In genomic region chr5:115476107-115476727, GRCm38 (mm10) we compare ENCODE assay signal across 10 mouse cellular contexts. TPM values are rescaled to one million over a fixed set of nuclear protein-coding genes. Genes with fewer than 3 reads are reported as not detected.
A peak's percentile ranks its signal among the peaks of the same experiment; 100 is the strongest.
DNase-seq lines count a peak whose midpoint lies in the region; ATAC-seq lines count a peak whose summit lies in the region.
"Had no signal": no experiment of that assay in that cellular context is flagged by ENCODE, and none has a peak within 500 bp of the region (broad histone marks: within the 10 kb centered on the region; RNA-seq: fewer than 3 reads in every experiment).

No protein-coding gene starts in this region.

- peaks cover 5% of the 10 kb centered on the region; the same call in 1 of the 2 replicates for H3K36me3 ChIP-seq in kidney, embryonic 14.5 days (ENCODE audit: control insufficient read depth, insufficient read depth, low read length)
- peaks cover 12% of the 10 kb centered on the region; the same call in 1 of the 2 replicates for H3K36me3 ChIP-seq in embryonic facial prominence, embryonic 10.5 days (replicated peaks)
- no peaks in the 10 kb centered on the region; the same call in 1 of the 2 replicates for H3K36me3 ChIP-seq in hindbrain, embryonic 14.5 days (replicated peaks; ENCODE audit: control insufficient read depth, insufficient read depth)
- peaks cover 4% of the 10 kb centered on the region; the same call in 1 of the 2 replicates for H3K36me3 ChIP-seq in midbrain, embryonic 14.5 days (ENCODE audit: control insufficient read depth, insufficient read depth, low read length)

- no peak overlapping the region; the same call in 1 of the 2 replicates for H3K9ac ChIP-seq in kidney, embryonic 14.5 days (ENCODE audit: low read depth, low read length)
- peak overlapping the region; percentile 58; the same call in 1 of the 2 replicates for H3K9ac ChIP-seq in hindbrain, embryonic 14.5 days
- H3K9ac ChIP-seq in midbrain, embryonic 14.5 days (replicated peaks; ENCODE audit: low read length) = no peak overlapping the region; the same call in 1 of the 2 replicates

- H3K27me3 ChIP-seq in kidney, embryonic 14.5 days (ENCODE audit: control insufficient read depth, insufficient read depth, low read length) = no peaks in the 10 kb centered on the region
- H3K27me3 ChIP-seq in embryonic facial prominence, embryonic 10.5 days (replicated peaks; ENCODE audit: low read depth, poor library complexity, severe bottlenecking) = peaks cover 30% of the 10 kb centered on the region
- no peaks in the 10 kb centered on the region; the same call in 1 of the 2 replicates for H3K27me3 ChIP-seq in hindbrain, embryonic 14.5 days (ENCODE audit: control insufficient read depth, insufficient read depth, low read length)
- H3K27me3 ChIP-seq in midbrain, embryonic 14.5 days (ENCODE audit: control insufficient read depth, insufficient read depth, low read length) = 0 out of 2 replicates have a peak, but pooled peaks cover 5% of the 10 kb centered on the region
- H3K27me3 ChIP-seq: Patski had no signal

- peak overlapping the region; percentile 29 for H3K4me3 ChIP-seq in kidney, embryonic 14.5 days (ENCODE audit: low read length)
- H3K4me3 ChIP-seq in embryonic facial prominence, embryonic 10.5 days = peak overlapping the region; percentile 52
- peak overlapping the region; percentile 38 for H3K4me3 ChIP-seq in hindbrain, embryonic 14.5 days (replicated peaks; ENCODE audit: low read length)
- H3K4me3 ChIP-seq in midbrain, embryonic 14.5 days (replicated peaks; ENCODE audit: low read depth, low read length) = peak overlapping the region; percentile 35
- H3K4me3 ChIP-seq: myocyte had no signal

- H3K9me3 ChIP-seq in kidney, embryonic 14.5 days (ENCODE audit: control insufficient read depth, low read length) = no peaks in the 10 kb centered on the region
- H3K9me3 ChIP-seq in embryonic facial prominence, embryonic 10.5 days = no peaks in the 10 kb centered on the region
- H3K9me3 ChIP-seq in hindbrain, embryonic 14.5 days (ENCODE audit: control insufficient read depth, low read length) = no peaks in the 10 kb centered on the region
- no peaks in the 10 kb centered on the region for H3K9me3 ChIP-seq in midbrain, embryonic 14.5 days (ENCODE audit: control insufficient read depth, low read length)

- H3K27ac ChIP-seq in kidney, embryonic 14.5 days (ENCODE audit: low read depth, low read length) = peak overlapping the region; percentile 42; the same call in 1 of the 2 replicates
- peak overlapping the region; percentile 80 for H3K27ac ChIP-seq in embryonic facial prominence, embryonic 10.5 days (replicated peaks)
- no peak overlapping the region for H3K27ac ChIP-seq in hindbrain, embryonic 14.5 days
- no peak overlapping the region for H3K27ac ChIP-seq in midbrain, embryonic 14.5 days (replicated peaks; ENCODE audit: low read depth, low read length)

- ATAC-seq in kidney, embryonic 14.5 days (ENCODE audit: low FRiP score, low TSS enrichment) = no peak; the same call in 1 of the 2 replicates
- peak; percentile 59; the same call in 1 of the 2 replicates for ATAC-seq in hindbrain, embryonic 14.5 days (ENCODE audit: low FRiP score)
- no peak for ATAC-seq in midbrain, embryonic 14.5 days (ENCODE audit: low FRiP score, low TSS enrichment)
- ATAC-seq: Patski had no signal

- no peak for DNase-seq in kidney, adult 11 months
- no peak for DNase-seq in embryonic facial prominence, embryonic 10.5 days (ENCODE audit: low spot score)
- no peak for DNase-seq in hindbrain, embryonic 14.5 days (ENCODE audit: low spot score)
- no peak for DNase-seq in midbrain, embryonic 14.5 days
- DNase-seq in frontal cortex, postnatal 25 days (ENCODE audit: low spot score in 2 of 2) = no peak
- no peak for DNase-seq in right cerebral cortex, postnatal 14 days
- no peak for DNase-seq in adrenal gland, postnatal 4 days (ENCODE audit: low spot score in 2 of 2)

- H3K4me1 ChIP-seq in kidney, embryonic 14.5 days (ENCODE audit: control insufficient read depth, insufficient read depth, low read length) = 0 out of 2 replicates have a peak, but pooled peaks cover 4% of the 10 kb centered on the region
- peaks cover 22% of the 10 kb centered on the region for H3K4me1 ChIP-seq in embryonic facial prominence, embryonic 10.5 days
- peaks cover 10% of the 10 kb centered on the region; the same call in 1 of the 2 replicates for H3K4me1 ChIP-seq in hindbrain, embryonic 14.5 days (replicated peaks; ENCODE audit: control insufficient read depth, insufficient read depth, low read length)
- peaks cover 5% of the 10 kb centered on the region; the same call in 1 of the 2 replicates for H3K4me1 ChIP-seq in midbrain, embryonic 14.5 days (ENCODE audit: control insufficient read depth, insufficient read depth, low read length)

- WGBS in kidney, embryonic 14.5 days = 32% methylated on average over 12 of the region's 12 CpGs
- 33% methylated on average over 12 of the region's 12 CpGs for WGBS in embryonic facial prominence, embryonic 10.5 days
- 37% methylated on average over 12 of the region's 12 CpGs for WGBS in hindbrain, embryonic 14.5 days
- WGBS in midbrain, embryonic 14.5 days = 34% methylated on average over 12 of the region's 12 CpGs

- H3K4me2 ChIP-seq in kidney, embryonic 14.5 days (replicated peaks; ENCODE audit: low read depth, low read length) = peak overlapping the region; percentile 45
- H3K4me2 ChIP-seq in hindbrain, embryonic 14.5 days (replicated peaks) = peak overlapping the region; percentile 55
- H3K4me2 ChIP-seq in midbrain, embryonic 14.5 days (ENCODE audit: low read length) = peak overlapping the region; percentile 54

RNA-seq across cellular contexts. Expression of gene Sirt4, which starts 8.3 kb away (rescaled TPM):
- polyA plus RNA-seq in kidney, embryonic 14.5 days (2014; fragmentation: Nextera tagmentation; extraction: Ambion mirVana) = 16.4 and 20.9 TPM in 2 replicates
- polyA plus RNA-seq in embryonic facial prominence, embryonic 10.5 days (2016; fragmentation: Nextera tagmentation; extraction: Ambion mirVana) = 14.5 and 16.0 TPM in 2 replicates
- 19.1 and 20.3 TPM in 2 replicates for polyA plus RNA-seq in hindbrain, embryonic 14.5 days (2014; fragmentation: Nextera tagmentation; extraction: Ambion mirVana)
- polyA plus RNA-seq in midbrain, embryonic 14.5 days (2014; fragmentation: Nextera tagmentation; extraction: Ambion mirVana) = 23.8 and 25.9 TPM in 2 replicates
- 10 to 100 TPM; 29.9 to 31.3 TPM for total RNA-seq in adrenal gland, postnatal 4 days (2021)

RNA-seq across cellular contexts. Expression of gene Pla2g1b, which starts 10.2 kb away (rescaled TPM):
- polyA plus RNA-seq in kidney, embryonic 14.5 days (2014; fragmentation: Nextera tagmentation; extraction: Ambion mirVana) = 0.46 and 0.57 TPM in 2 replicates
- polyA plus RNA-seq in embryonic facial prominence, embryonic 10.5 days (2016; fragmentation: Nextera tagmentation; extraction: Ambion mirVana) = not detected in 2 replicates
- polyA plus RNA-seq in hindbrain, embryonic 14.5 days (2014; fragmentation: Nextera tagmentation; extraction: Ambion mirVana) = 0.67 TPM in 1 of 2 replicates, not detected in the other
- not detected in 2 replicates for polyA plus RNA-seq in midbrain, embryonic 14.5 days (2014; fragmentation: Nextera tagmentation; extraction: Ambion mirVana)
- total RNA-seq in adrenal gland, postnatal 4 days (2021) = 10 to 100 TPM in 1 of 2 experiments, not detected in 1; 13.7 TPM
- polyA plus RNA-seq: myocyte, Patski had no signal

RNA-seq across cellular contexts. Expression of gene Pxn, which starts 30.3 kb away (rescaled TPM):
- polyA plus RNA-seq in kidney, embryonic 14.5 days (2014; fragmentation: Nextera tagmentation; extraction: Ambion mirVana) = 21.9 and 22.4 TPM in 2 replicates
- 50.3 and 50.6 TPM in 2 replicates for polyA plus RNA-seq in embryonic facial prominence, embryonic 10.5 days (2016; fragmentation: Nextera tagmentation; extraction: Ambion mirVana)
- polyA plus RNA-seq in hindbrain, embryonic 14.5 days (2014; fragmentation: Nextera tagmentation; extraction: Ambion mirVana) = 11.3 and 12.2 TPM in 2 replicates
- polyA plus RNA-seq in midbrain, embryonic 14.5 days (2014; fragmentation: Nextera tagmentation; extraction: Ambion mirVana) = 10.9 and 11.3 TPM in 2 replicates
- 10 to 100 TPM; 77.6 to 82.4 TPM for total RNA-seq in adrenal gland, postnatal 4 days (2021)

RNA-seq across cellular contexts. Expression of gene Msi1, which starts 46.8 kb away (rescaled TPM):
- polyA plus RNA-seq in kidney, embryonic 14.5 days (2014; fragmentation: Nextera tagmentation; extraction: Ambion mirVana) = 26.2 and 34.0 TPM in 2 replicates
- polyA plus RNA-seq in embryonic facial prominence, embryonic 10.5 days (2016; fragmentation: Nextera tagmentation; extraction: Ambion mirVana) = 86.3 and 111 TPM in 2 replicates
- polyA plus RNA-seq in hindbrain, embryonic 14.5 days (2014; fragmentation: Nextera tagmentation; extraction: Ambion mirVana) = 59.6 and 60.2 TPM in 2 replicates
- 71.6 and 101 TPM in 2 replicates for polyA plus RNA-seq in midbrain, embryonic 14.5 days (2014; fragmentation: Nextera tagmentation; extraction: Ambion mirVana)
- 10 to 100 TPM; 27.0 to 33.2 TPM for total RNA-seq in adrenal gland, postnatal 4 days (2021)

Comparison
In these comparisons a context has a peak if more than half of its experiments do, and no peak if none do; other contexts are left out.
1. H3K27ac ChIP-seq: peak in kidney, embryonic 14.5 days (single experiment) and embryonic facial prominence, embryonic 10.5 days (single experiment); none in hindbrain, embryonic 14.5 days (single experiment) and midbrain, embryonic 14.5 days (single experiment).
2. Peak in every context shown above with its lines, with median percentiles within 50 percentile points of each other: H3K4me2 ChIP-seq and H3K4me3 ChIP-seq.